Mouse (Mus musculus) hematopoietic stem cell, adult 5-6 weeks (primary cell): ENCODE data around the gene Zfp280c. TPM values are rescaled to one million over a fixed set of nuclear protein-coding genes. Genes with fewer than 3 reads are reported as not detected.

Experiments
- ATAC-seq, 2 experiments: fragments of 125-278 bp in 1 of 2; replicated peaks in 1 of 2; 2 replicates each; pipeline ENCODE4 v1.8.0; 2016 to 2017; ENCODE audit warnings: inconsistent platforms in 2 of 2, mild to moderate bottlenecking in 2 of 2, moderate number of reproducible peaks in 2 of 2, low read depth in 1 of 2, moderate TSS enrichment in 1 of 2; ENCODE audit not compliant: low FRiP score in 2 of 2, poor library complexity in 2 of 2, severe bottlenecking in 2 of 2, insufficient read depth in 1 of 2, low TSS enrichment in 1 of 2
- total RNA-seq: library from RNA; stranded (forward); fragments of 172-1452, 232-1000 nt; gene quantifications from 2 replicates; pipeline ENCODE4 v1.2.3, GENCODE M21; 2017

Zfp280c gene
- total RNA-seq = 34.3 and 34.6 TPM in 2 replicates

- peak; percentile 95 to 100 for ATAC-seq
Measured at GRCm38 (mm10) chrX:48594099-48594760, at the start of gene Zfp280c. Gene Zfp280c, minus strand, starts transcription at chrX:48594504.

GRCm38 (mm10) chrX:48637032-48637431 lies 42.7 kb upstream of the Zfp280c start:
- no peak for ATAC-seq

- no peak for ATAC-seq
Measured at GRCm38 (mm10) chrX:48624054-48624420, 29.7 kb upstream of the Zfp280c start.

- peak; percentile 93 to 99 for ATAC-seq
Measured at GRCm38 (mm10) chrX:48623379-48624053, 29.2 kb upstream of the Zfp280c start, which contains the start of gene Slc25a14. Gene Slc25a14, plus strand, starts transcription at chrX:48623413.

GRCm38 (mm10) chrX:48623049-48623378 lies 28.7 kb upstream of the Zfp280c start:
- no peak for ATAC-seq

GRCm38 (mm10) chrX:48604872-48605271 lies 10.6 kb upstream of the Zfp280c start:
- ATAC-seq = no peak

GRCm38 (mm10) chrX:48596906-48597305 lies 2.6 kb upstream of the Zfp280c start:
- no peak for ATAC-seq

- no peak for ATAC-seq
Measured at GRCm38 (mm10) chrX:48596053-48596452, 1.7 kb upstream of the Zfp280c start.

- ATAC-seq = no peak
Measured at GRCm38 (mm10) chrX:48593721-48594098, 594 bp downstream of the Zfp280c start.

- no peak for ATAC-seq
Measured at GRCm38 (mm10) chrX:48583332-48583731, 11.0 kb downstream of the Zfp280c start.

GRCm38 (mm10) chrX:48532175-48532574 lies 62.1 kb downstream of the Zfp280c start:
- peak; percentile 37 to 60; a peak in 1 of 4 replicates for ATAC-seq

GRCm38 (mm10) chrX:48526435-48526834 lies 67.9 kb downstream of the Zfp280c start:
- no peak for ATAC-seq

- no peak for ATAC-seq
Measured at GRCm38 (mm10) chrX:48525866-48526265, 68.4 kb downstream of the Zfp280c start.

GRCm38 (mm10) chrX:48525332-48525731 lies 69.0 kb downstream of the Zfp280c start:
- no peak for ATAC-seq

- peak; percentile 49 to 71; a peak in 3 of 4 replicates for ATAC-seq
Measured at GRCm38 (mm10) chrX:48523512-48523911, 70.8 kb downstream of the Zfp280c start.

- ATAC-seq = no peak
Measured at GRCm38 (mm10) chrX:48521651-48522050, 72.7 kb downstream of the Zfp280c start.

- ATAC-seq = no peak
Measured at GRCm38 (mm10) chrX:48519549-48520085, 74.7 kb downstream of the Zfp280c start.

- ATAC-seq = peak; percentile 30 to 33
Measured at GRCm38 (mm10) chrX:48518808-48519548, 75.3 kb downstream of the Zfp280c start, which contains the start of gene Rab33a. Gene Rab33a, plus strand, starts transcription at chrX:48519285.
